Mouse (Mus musculus) layer of hippocampus, adult 9-11 months (tissue): ENCODE data around the gene Kdr.

Experiments
- DNase-seq: peaks from one replicate; pipeline ENCODE4 v3.0.0; 2022

Kdr gene

GRCm38 (mm10) chr5:75978374-75979100, at the start of gene Kdr:
Gene Kdr, minus strand, starts transcription at chr5:75978458.
- peak; percentile 37 for DNase-seq

GRCm38 (mm10) chr5:76026805-76027204, 48.5 kb upstream of the Kdr start:
- no peak for DNase-seq

DNA sequence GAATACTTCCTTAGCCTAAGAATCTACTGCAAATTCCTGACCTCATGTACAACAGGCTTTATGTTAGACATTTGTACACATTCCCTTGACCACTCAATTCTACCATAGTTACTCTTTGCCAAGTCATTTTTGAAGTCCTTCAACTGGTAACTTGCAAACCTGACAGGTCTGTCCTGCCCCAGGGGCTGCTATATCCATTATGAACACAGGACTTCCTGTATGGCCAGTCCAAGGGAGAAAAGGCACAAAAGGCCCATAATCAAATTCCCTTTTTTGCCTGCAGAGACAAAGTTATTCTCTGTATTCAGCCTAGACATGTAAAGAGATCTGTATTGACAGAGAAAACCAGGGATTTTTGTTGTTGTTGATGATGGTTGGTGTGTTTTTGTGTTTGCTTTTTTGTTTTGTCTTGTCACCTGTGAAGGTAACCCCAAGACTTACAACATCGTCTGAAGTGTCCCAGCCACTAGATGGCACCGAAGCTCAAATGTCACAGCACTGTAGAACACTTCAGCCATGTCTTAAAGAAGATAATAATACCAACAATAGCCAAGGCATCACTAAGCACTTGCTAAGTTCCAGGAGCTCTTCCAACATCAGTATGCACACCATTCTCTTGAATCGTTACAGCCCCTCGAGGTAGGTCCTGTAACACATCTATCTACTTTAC, 47.9 kb upstream of the Kdr start:
- no peak for DNase-seq

GRCm38 (mm10) chr5:76023011-76023773, 44.9 kb upstream of the Kdr start:
- DNase-seq, result no peak

DNA sequence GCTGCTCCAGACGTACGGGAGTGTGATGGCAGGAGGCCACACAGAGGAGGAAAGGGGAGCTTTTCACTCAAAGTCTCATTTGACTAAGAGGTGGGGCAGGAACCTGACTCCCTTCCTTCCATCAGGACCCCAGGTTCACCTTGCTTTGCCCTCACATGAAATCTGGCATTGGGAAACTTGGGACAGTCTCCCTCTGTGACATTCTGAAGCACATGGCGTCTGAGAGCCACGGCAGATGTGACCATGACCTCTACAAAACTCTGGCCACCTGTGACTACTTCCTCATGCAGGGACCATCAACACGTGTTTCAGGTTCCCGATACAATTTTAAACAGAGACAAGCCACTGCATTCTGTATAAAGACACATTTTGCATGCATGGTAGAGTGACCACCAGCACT, 44.2 kb upstream of the Kdr start:
- DNase-seq, result no peak

- DNase-seq, result no peak
Measured at GRCm38 (mm10) chr5:76018321-76018720, 40.1 kb upstream of the Kdr start.

GRCm38 (mm10) chr5:76016086-76016485, 37.8 kb upstream of the Kdr start:
- DNase-seq, result no peak

DNA sequence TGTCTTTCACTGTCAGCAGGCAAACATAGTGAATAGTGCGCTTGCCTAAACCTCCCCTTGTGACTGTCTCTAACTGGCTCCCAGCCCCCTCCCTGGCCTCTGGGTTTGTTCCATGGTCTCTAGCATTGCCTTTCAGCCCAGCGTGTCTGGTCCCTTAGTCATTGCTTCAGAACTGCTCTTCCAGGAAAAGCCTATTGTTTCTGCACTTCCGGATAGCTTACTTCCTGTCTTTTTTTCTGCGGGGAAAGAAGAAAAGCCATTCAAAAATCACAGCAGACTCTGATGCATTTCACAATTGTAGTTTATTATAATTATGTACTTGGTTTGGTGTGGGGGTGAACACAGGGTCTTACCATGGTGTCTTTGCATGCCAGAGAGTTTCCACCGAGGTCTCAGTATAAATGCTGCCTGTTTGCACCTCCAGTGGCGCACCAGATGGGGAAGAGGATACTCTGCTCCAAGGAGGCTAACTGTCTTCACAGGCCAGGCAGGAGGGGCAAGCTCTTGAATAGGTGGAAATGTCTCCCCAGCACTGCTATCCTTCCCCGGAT, 35.7 kb upstream of the Kdr start:
- DNase-seq, result no peak

DNA sequence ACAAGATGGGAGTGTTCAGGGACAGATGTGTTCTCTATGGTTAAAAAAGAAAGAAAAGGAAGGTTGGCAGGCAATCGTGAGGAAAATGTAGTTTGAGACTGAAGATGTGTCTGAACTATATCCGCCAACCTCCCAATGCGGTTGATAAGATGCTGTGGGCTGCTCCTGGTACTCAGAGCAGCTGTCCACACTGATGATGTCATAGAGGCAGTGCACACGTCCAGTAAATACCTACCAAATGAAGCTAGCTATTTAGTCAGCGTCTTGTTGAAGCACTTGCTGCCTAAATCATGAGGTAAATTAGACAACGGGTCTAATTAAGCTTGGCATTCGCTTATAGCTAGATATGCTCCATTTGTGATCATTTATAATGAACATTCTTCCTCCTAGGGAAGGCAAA, 28.1 kb upstream of the Kdr start:
- no peak for DNase-seq

DNA sequence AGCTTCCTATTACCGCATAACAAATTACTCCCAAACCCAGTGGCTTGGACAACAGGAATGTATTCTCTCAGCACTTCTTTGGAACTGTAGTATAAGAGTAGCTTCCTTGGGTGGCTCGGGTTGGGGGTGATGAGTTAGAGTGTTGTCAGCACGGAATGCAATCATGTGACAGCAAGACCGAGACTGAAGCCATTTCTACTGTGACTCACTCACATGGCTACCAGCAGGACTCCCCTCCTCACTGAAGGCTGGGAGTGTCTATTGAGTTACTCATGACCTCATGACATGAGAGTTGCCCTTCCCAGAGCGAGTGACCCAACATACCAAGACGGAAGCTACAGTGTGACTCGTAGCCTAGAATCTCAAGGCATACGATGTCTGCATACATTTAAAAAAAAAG, 12.0 kb upstream of the Kdr start:
- DNase-seq, result no peak

DNA sequence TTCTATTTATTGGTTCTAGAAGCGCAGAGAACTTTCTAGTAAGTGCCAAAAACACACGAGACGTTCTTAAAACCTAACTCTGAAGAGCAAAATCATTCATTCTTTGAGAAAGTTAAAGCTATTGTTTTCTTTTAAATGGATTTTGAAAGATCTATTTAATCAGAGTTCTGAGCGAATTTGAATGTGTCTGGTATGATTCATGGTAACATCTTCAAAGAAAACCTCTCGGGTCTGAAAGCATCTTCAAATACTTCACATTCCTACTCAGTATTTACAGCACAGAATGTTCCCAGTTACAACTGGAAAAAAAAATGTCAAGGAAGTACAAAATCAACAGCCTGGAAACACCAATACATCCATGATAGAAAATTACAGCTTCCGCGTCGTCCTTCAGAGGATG, 9.3 kb upstream of the Kdr start:
- DNase-seq, result no peak

- DNase-seq, result no peak
Measured at GRCm38 (mm10) chr5:75980521-75981311, 2.5 kb upstream of the Kdr start.

DNA sequence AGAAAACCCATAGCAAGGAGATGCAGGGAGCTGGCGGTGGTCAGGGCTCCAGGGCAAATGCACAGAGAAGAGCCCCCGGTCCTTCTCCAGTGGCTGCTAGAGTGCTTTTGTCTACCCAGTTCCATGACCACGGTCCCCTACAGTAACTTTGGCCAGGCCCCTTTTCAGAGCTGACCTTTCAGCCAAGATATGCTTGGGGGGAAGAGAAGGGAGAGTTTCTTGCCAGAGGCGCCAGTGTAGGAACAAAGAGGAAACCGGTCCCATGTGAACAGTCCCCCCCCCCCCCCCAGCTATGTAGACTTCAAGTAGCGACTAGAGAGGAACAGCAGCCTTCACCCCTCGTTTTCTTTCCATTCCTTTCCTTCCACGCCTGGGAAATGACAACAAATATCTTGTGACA, 850 bp upstream of the Kdr start:
- DNase-seq, result no peak

DNA sequence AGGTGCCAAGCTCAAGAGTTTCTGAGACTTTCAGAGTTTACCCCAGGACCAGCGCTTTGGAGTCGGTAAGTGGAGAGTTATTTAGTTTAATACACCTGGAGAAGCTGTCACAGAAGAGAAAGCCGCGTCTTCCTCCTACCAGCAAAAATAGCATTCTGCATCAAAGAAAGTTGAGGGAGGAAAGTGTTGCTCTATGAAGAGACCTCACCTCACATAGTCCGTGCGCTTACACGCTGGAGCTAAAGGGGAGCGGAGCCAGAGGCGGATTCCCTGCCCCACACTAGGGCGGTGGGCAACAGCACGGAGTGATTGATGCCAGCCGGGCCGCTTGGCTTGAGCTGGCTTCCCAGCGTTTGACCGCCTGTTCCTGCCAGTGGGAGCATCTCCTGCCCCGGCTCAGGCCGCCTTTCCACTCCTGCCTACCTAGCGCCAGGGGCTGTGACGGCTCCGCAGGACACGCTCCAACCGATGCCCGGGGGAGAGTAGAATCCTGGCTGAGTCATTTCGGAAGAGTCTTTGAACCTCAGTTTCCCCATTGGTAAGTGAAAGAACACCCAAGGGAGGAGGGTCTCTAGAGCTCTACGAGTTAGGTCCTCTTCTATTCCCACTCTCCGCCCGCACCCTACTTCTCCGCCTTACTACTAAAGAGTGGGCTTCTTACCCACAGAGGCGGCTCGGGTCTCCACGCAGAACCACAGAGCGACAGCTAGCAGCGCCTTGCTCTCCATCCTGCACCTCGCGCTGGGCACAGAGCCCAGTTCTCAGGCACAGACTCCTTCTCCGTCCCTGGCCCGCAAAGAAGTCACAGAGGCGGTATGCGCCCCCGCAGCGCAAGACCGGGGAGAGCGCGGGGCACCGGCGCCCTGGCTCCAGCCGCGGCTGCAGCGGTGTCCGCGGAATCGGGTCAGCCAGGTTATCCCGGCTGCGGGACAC, 551 bp downstream of the Kdr start:
- no peak for DNase-seq

GRCm38 (mm10) chr5:75976696-75977095, 1.6 kb downstream of the Kdr start:
- no peak for DNase-seq

DNA sequence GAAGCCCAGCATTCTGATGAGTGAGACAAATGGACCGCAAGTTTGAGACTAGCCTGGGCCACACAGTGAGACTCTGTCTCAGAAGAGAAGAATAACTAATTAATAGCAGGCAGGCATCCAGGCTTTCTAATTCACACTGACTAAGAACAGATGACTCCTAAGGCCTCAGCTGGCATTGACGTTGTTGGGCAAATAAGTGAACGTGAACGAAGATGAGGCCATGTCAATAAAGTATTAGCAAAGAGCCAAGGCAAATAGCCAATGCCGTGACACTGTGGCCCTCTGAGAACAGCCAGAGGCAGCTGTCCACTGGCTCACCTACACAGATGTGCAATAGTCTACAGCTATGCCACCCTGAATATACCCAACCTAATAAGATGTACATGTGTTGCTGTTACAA, 2.9 kb downstream of the Kdr start:
- DNase-seq, result no peak

GRCm38 (mm10) chr5:75974543-75975130, 3.6 kb downstream of the Kdr start:
- DNase-seq, result no peak

- DNase-seq, result no peak
Measured at GRCm38 (mm10) chr5:75969887-75970286, 8.4 kb downstream of the Kdr start.

DNA sequence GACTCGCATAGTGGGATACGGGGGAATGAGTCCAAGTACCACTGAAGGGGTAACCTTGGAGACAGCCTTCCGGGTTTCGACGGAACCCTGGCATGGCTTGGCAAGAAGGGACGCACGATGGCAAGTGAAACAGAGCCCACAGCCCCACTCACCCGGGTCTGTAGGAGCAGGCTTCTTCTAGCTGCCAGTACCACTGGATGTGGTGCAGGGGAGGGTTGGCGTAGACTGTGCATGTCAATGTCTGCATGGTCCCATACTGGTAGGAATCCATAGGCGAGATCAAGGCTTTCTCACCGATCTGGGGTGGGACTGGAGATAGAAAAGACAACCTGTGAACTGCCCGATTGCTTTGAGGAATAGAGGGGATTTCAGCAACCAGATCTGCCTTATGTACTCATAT, 15.7 kb downstream of the Kdr start:
- no peak for DNase-seq

DNA sequence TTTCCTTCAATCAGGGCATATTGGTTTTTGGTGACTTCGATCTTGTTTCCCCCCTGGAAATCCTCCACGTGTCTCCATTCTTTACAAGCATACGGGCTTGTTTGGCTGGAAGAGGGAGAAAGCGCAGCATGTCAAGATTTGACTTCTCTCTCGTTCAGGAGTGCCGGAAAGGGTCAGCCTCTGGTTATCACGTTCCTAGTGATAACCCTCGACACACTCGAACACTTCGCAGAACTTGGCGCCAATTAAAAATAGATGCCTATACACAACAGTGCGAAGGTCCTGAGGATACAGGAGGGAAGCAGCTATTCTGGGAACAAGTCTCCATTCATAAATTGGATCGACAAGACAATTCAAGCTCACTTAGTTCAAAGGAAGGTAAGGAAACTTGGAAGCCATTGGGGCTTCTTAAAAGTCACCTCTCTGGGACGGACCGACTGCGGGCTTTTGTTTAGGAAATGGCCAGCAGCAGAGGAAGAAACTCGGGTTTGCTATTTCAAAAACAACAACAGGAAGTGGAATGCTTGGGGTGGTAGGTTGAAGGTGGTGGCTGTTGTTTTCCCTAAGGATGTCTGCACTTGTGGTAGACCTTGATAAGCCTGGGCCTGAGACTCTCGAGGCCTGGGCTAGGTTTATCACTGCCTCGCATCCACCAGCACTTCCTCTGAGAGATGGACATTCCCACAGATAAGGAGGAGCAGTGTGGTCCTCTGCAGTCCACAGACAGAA, 16.4 kb downstream of the Kdr start:
- DNase-seq, result no peak

DNA sequence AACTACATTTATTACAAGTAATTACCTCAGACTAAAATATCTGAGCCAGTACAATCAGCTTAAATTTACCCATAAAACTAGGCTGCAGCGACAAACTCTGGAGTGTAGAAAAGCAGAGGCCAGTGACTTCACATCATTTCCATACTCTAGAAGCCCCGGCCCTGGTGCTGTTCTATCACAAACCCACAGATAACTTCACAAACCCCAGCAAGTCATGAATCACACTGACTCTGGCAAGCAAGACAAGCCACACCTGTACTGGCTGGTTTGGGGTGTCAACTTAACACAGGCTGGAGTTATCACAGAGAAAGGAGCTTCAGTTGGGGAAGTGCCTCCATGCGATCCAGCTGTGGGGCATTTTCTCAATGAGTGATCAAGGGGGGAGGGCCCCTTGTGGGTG, 18.4 kb downstream of the Kdr start:
- no peak for DNase-seq
